Mouse (Mus musculus): Measurements from ENCODE around the gene Lmo1. TPM values are rescaled to one million over a fixed set of nuclear protein-coding genes. Genes with fewer than 3 reads are reported as not detected.

Lmo1 gene
- 1.2 and 1.3 TPM in 2 replicates for polyA plus RNA-seq (2015; fragmentation: Nextera tagmentation; extraction: Ambion mirVana)

- no peak within 1 kb of the TSS for H3K27ac ChIP-seq (replicated peaks)
- H3K4me2 ChIP-seq = peak within 1 kb of the TSS; percentile 99
- no peaks in the 10 kb centered on the region for H3K9me3 ChIP-seq
- WGBS = 2% methylated on average over 66 of the region's 67 CpGs
- peaks cover 79% of the 10 kb centered on the region for H3K27me3 ChIP-seq (replicated peaks)
- no peaks in the 10 kb centered on the region for H3K36me3 ChIP-seq
- H3K9ac ChIP-seq = peak within 1 kb of the TSS; percentile 80
- ATAC-seq (ENCODE audit: extremely low read depth, insufficient number of reproducible peaks, low FRiP score, low TSS enrichment) = no peak
- H3K4me3 ChIP-seq = peak within 1 kb of the TSS; percentile 72
- peaks cover 20% of the 10 kb centered on the region for H3K4me1 ChIP-seq
Measured at GRCm38 (mm10) chr7:109174949-109175669, at the start of gene Lmo1. Gene Lmo1 (minus strand): TSS chr7:109175207.

DNA sequence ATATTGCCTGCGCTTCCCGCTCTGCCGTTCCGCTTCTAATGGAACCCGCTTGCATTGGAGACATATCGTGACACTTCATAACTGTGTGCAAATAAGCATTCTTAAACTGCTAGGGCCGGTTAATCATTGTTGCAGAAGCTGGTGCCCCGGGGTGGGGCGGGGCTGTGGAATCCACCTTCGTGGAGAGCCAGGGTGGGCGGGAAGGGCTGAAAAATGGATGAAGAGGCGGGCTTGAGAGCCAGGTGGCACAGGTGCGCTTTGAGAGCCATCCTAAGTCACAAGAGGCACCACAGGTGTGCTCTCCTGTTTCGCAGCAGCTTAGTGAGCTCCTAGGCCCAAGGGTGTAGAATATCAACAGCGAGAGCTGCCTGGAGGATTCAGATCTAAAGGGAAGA lies 46.7 kb upstream of the Lmo1 start:
- 0 out of 2 replicates have a peak, but pooled peaks cover 9% of the 10 kb centered on the region for H3K27me3 ChIP-seq (replicated peaks)
- no peak overlapping the region for H3K4me2 ChIP-seq

DNA sequence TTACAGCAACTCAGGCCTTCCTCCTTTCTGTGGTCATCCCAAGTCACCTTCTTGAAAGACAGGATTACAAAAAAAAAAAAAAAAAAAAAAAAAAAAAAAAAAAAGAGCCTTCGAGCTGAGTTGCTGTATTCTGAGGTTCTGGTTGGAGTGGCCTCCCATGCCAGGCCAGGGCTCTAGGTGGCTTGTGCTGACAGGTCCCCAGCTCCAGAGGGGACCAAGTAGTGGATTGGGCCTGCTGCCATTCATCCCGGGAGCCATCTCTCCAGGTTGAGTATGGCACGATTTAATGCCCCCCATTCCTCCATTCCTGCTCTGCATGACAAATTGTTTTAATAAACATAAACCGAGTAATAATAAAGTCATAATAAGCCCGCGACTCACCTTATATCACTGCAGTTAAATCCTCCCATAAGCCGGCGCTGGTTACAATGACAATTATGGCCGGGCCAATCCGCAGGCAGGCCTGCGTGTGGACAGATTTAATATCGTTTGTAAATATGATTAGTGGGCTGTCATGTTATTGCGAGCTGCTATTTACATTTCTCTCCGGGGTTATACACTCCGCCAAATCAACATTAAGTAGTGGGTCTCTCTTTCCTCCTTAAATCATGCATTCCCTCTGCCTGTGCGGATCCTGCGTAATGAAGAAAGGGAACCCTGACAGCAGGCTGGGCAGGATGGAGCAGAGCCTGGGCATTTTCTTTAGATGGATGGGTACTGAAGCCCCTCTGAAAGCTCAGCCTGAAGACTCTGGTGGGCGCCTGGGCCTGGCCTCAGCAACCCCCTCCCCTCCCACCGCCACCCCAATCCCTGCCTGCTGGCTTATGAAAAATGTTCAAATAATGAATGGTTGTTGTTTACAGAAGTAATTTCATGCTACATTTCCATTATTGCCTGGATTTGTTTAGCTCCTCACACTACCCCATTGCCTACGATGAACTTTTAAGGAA lies 46.0 kb upstream of the Lmo1 start:
- WGBS = 85% methylated on average over 20 of the region's 20 CpGs
- no peaks in the 10 kb centered on the region for H3K9me3 ChIP-seq
- H3K9ac ChIP-seq = no peak overlapping the region
- no peak overlapping the region for H3K27ac ChIP-seq (replicated peaks)
- H3K36me3 ChIP-seq = no peaks in the 10 kb centered on the region
- H3K27me3 ChIP-seq (replicated peaks) = 0 out of 2 replicates have a peak, but pooled peaks cover 9% of the 10 kb centered on the region
- ATAC-seq (ENCODE audit: extremely low read depth, insufficient number of reproducible peaks, low FRiP score, low TSS enrichment) = no peak
- H3K4me2 ChIP-seq = no peak overlapping the region
- no peak overlapping the region for H3K4me3 ChIP-seq
- no peaks in the 10 kb centered on the region for H3K4me1 ChIP-seq

More for the DNA sequence above, 46.7 kb upstream of the Lmo1 start:
- Histone ChIP-seq H3K4me3 (no peak overlapping the region), H3K27ac (replicated peaks) (no peak overlapping the region), H3K4me1 (no peaks in the 10 kb centered on the region), H3K9ac (no peak overlapping the region), H3K36me3 (no peaks in the 10 kb centered on the region), H3K9me3 (no peaks in the 10 kb centered on the region)
- WGBS = 78% methylated on average over 15 of the region's 15 CpGs
- no peak for ATAC-seq (ENCODE audit: extremely low read depth, insufficient number of reproducible peaks, low FRiP score, low TSS enrichment)

- Histone ChIP-seq H3K9me3 (no peaks in the 10 kb centered on the region), H3K27me3 (replicated peaks) (0 out of 2 replicates have a peak, but pooled peaks cover 9% of the 10 kb centered on the region), H3K4me2 (no peak overlapping the region), H3K4me3 (no peak overlapping the region), H3K9ac (no peak overlapping the region), H3K4me1 (no peaks in the 10 kb centered on the region), H3K36me3 (no peaks in the 10 kb centered on the region), H3K27ac (replicated peaks) (no peak overlapping the region)
- ATAC-seq (ENCODE audit: extremely low read depth, insufficient number of reproducible peaks, low FRiP score, low TSS enrichment) = no peak
- 41% methylated on average over 4 of the region's 4 CpGs for WGBS
Measured at GRCm38 (mm10) chr7:109220026-109220425, 45.0 kb upstream of the Lmo1 start.

DNA sequence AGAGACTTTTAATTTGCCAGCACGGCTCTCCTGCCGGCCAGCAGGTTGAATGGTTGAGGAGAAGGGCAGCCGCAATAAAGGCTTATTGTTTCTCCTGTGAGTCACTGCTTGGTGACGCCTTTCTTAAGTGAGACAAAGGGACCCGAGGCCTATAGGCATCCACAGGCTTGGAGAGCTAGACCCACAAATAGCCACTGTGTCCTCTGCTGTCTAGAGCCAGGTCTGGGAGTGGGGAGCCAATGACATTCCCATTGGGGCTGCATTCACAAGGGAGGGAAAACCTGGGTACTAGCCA lies 43.9 kb upstream of the Lmo1 start:
- Histone ChIP-seq H3K4me3 (no peak overlapping the region), H3K4me1 (no peaks in the 10 kb centered on the region)

DNA sequence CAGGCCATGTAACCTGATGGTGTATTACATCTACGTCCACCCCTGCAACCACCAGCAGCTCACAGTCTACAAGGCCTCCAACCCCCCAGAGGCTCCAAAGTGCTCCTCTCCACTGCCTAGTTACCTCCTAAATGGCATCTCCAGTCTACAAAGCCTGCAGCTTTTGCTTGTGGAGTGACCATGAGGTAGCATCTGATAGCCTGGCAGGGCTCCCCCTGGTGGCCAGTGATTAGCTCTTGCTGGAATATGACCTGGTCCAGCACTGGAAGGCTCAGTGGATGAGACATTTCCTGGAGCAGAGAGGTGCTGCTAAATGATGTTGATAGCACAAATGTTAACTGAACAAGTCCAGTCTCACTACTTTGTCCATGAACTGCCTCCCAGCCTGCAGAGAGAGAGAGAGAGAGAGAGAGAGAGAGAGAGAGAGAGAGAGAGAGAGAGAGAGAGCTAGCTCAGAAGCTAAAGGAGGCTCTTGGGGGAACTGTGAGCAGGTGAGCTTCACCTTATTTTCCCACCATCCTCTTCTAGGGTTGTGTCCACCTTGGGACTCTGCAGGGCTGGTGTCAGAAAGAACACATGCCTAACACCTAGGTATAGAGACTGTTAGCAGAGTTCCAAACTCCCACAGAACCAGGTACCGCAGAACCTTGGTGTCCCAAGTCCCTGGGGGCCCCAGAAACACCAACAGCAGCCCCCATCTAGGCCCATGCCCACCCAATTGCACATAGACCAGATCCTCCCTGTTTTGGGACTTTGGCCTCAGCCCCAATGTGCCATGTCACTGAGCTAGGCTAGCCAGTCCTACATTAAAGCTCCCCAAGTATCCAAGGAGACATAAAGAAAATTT lies 43.3 kb upstream of the Lmo1 start:
- no peak overlapping the region for H3K4me3 ChIP-seq
- ATAC-seq (ENCODE audit: extremely low read depth, insufficient number of reproducible peaks, low FRiP score, low TSS enrichment) = no peak
- no peaks in the 10 kb centered on the region for H3K9me3 ChIP-seq
- H3K9ac ChIP-seq = no peak overlapping the region
- H3K4me2 ChIP-seq = no peak overlapping the region
- H3K36me3 ChIP-seq = no peaks in the 10 kb centered on the region
- no peaks in the 10 kb centered on the region for H3K4me1 ChIP-seq
- 79% methylated on average over 2 of the region's 2 CpGs for WGBS
- 0 out of 2 replicates have a peak, but pooled peaks cover 9% of the 10 kb centered on the region for H3K27me3 ChIP-seq (replicated peaks)
- H3K27ac ChIP-seq (replicated peaks) = no peak overlapping the region

More for the DNA sequence above, 43.9 kb upstream of the Lmo1 start:
- H3K9ac ChIP-seq = no peak overlapping the region
- WGBS = 58% methylated on average over 5 of the region's 5 CpGs
- no peak overlapping the region for H3K4me2 ChIP-seq
- no peaks in the 10 kb centered on the region for H3K9me3 ChIP-seq
- no peak for ATAC-seq (ENCODE audit: extremely low read depth, insufficient number of reproducible peaks, low FRiP score, low TSS enrichment)
- no peaks in the 10 kb centered on the region for H3K36me3 ChIP-seq
- H3K27me3 ChIP-seq (replicated peaks) = 0 out of 2 replicates have a peak, but pooled peaks cover 9% of the 10 kb centered on the region
- no peak overlapping the region for H3K27ac ChIP-seq (replicated peaks)

DNA sequence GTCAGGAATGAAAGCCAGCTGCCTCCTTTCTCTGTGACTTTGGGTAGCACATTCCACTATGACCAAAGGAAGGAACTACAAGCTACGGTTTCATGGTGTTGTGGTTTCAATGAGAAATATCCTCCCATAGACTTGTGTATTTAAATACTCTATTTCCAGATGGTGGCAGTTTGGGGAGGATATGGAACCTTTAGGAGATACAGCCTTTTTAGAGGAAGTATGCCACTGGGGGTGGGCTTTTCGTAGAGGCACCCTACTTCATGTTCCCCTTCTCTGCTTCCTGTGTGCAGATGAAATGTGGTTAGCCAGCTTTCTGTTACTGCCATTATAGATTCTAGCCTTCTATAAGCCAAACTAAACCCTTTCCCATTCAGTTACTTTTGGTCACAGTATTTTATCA lies 34.8 kb upstream of the Lmo1 start:
- no peak overlapping the region for H3K27ac ChIP-seq (replicated peaks)
- ATAC-seq (ENCODE audit: extremely low read depth, insufficient number of reproducible peaks, low FRiP score, low TSS enrichment) = no peak
- H3K9me3 ChIP-seq = no peaks in the 10 kb centered on the region
- no peak overlapping the region for H3K4me3 ChIP-seq
- no peak overlapping the region for H3K9ac ChIP-seq
- H3K4me1 ChIP-seq = no peaks in the 10 kb centered on the region
- H3K36me3 ChIP-seq = no peaks in the 10 kb centered on the region
- no peaks in the 10 kb centered on the region; the same call in 1 of the 2 replicates for H3K27me3 ChIP-seq (replicated peaks)
- WGBS = 66% methylated on average over 2 of the region's 2 CpGs
- H3K4me2 ChIP-seq = no peak overlapping the region

DNA sequence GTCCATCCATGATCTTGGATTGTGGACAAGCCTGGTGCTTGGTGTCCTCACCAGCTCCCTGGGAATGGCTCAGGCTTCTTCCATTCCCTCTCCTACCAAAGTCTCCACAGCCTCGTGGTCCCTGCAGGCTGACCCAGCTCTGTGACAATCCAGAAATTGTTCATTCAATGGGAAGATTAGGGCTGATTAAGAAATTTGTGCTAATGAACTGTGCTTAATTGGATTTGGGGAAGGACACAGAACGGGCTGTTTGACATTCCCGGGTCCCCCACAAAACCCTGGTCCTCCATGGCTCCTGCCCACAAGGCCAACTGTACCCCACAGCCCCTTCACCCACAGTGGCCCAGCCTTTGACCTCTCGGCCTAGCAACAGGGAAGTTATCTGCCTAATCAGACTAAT lies 32.8 kb upstream of the Lmo1 start:
- no peak for ATAC-seq (ENCODE audit: extremely low read depth, insufficient number of reproducible peaks, low FRiP score, low TSS enrichment)
- Histone ChIP-seq H3K27ac (replicated peaks) (no peak overlapping the region), H3K4me1 (no peaks in the 10 kb centered on the region), H3K9ac (no peak overlapping the region), H3K4me2 (no peak overlapping the region), H3K27me3 (replicated peaks) (no peaks in the 10 kb centered on the region; the same call in 1 of the 2 replicates), H3K9me3 (no peaks in the 10 kb centered on the region), H3K36me3 (no peaks in the 10 kb centered on the region), H3K4me3 (no peak overlapping the region)
- WGBS = 79% methylated on average over 4 of the region's 4 CpGs

DNA sequence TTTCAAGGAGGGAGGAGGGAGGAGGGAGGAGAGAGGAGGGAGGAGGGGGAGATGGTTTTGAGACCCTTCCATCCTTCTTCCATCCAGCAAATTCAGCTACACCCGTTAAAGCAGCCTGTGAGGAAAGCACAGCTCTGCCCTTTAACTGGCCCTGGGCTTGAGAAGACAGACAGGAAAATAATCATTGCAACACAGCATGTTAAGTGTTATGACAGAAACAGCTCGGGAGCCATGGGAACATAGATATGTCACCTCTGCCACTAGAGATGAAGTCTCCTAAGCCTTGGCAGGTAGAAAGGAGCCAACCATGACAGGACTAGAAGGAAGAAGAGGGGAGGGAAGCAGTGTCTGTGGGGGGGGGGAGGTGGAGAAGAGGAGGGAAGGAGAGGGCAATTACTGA lies 31.4 kb upstream of the Lmo1 start:
- H3K27me3 ChIP-seq (replicated peaks) = no peaks in the 10 kb centered on the region
- no peak for ATAC-seq (ENCODE audit: extremely low read depth, insufficient number of reproducible peaks, low FRiP score, low TSS enrichment)
- no peak overlapping the region for H3K4me3 ChIP-seq
- H3K9me3 ChIP-seq = no peaks in the 10 kb centered on the region
- 50% methylated on average over 2 of the region's 2 CpGs for WGBS
- H3K4me1 ChIP-seq = no peaks in the 10 kb centered on the region
- H3K36me3 ChIP-seq = no peaks in the 10 kb centered on the region
- H3K9ac ChIP-seq = no peak overlapping the region
- no peak overlapping the region for H3K27ac ChIP-seq (replicated peaks)
- no peak overlapping the region for H3K4me2 ChIP-seq

- ATAC-seq (ENCODE audit: extremely low read depth, insufficient number of reproducible peaks, low FRiP score, low TSS enrichment) = no peak
- H3K4me2 ChIP-seq = no peak overlapping the region
- H3K27me3 ChIP-seq (replicated peaks) = no peaks in the 10 kb centered on the region
- H3K36me3 ChIP-seq = no peaks in the 10 kb centered on the region
- H3K27ac ChIP-seq (replicated peaks) = no peak overlapping the region
- no peak overlapping the region for H3K4me3 ChIP-seq
- H3K4me1 ChIP-seq = no peaks in the 10 kb centered on the region
- H3K9ac ChIP-seq = no peak overlapping the region
- 58% methylated on average over 3 of the region's 3 CpGs for WGBS
- no peaks in the 10 kb centered on the region for H3K9me3 ChIP-seq
Measured at GRCm38 (mm10) chr7:109203140-109203539, 28.1 kb upstream of the Lmo1 start.

DNA sequence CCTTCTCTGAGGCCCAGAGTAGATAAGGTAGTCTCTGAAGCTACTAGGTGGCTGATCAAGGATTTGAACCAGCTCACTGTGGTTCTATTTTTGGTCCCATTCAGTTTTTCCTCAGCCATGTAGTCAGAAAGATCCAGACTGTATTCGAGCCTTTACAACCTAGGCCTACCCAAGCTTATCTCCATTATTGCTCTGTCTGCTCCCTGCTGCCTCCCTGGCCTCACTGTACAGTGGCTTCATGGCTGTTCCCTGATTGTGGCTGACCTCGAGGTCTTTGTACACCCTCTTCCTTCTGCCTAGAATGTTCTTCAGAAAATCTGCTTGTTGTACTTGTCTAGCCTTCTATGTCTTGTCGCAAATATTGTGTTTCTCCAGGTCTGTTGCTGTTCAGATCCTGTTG lies 25.6 kb upstream of the Lmo1 start:
- Histone ChIP-seq H3K4me2 (no peak overlapping the region), H3K4me3 (no peak overlapping the region), H3K4me1 (no peaks in the 10 kb centered on the region), H3K27me3 (replicated peaks) (no peaks in the 10 kb centered on the region), H3K9me3 (no peaks in the 10 kb centered on the region), H3K27ac (replicated peaks) (no peak overlapping the region), H3K9ac (no peak overlapping the region), H3K36me3 (no peaks in the 10 kb centered on the region)
- ATAC-seq (ENCODE audit: extremely low read depth, insufficient number of reproducible peaks, low FRiP score, low TSS enrichment) = no peak
- WGBS = 57% methylated on average over 3 of the region's 3 CpGs
